1 mouse cellular context compared by ENCODE assay signal in the genomic region with DNA sequence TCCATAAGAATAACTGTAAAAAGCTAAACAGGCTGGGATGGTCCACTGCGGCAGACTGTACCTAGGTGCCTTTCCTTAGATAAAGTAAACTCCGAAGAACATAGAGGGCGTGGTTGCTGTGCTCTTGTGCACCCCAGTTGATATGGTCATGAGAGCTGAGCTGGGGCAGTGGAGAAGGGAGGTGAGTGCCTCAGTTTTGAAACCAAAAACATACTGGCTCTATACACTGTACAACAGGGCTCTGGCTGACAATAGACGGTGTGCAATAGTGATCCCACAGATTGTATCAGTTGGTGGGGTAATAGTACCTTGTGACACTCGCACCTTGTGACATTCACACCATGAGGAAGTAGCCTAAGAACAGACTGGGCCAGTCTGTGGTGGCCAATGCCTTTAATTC.
TF ChIP-seq lines count a peak whose summit lies in the region.

No protein-coding gene starts in this region.

TF ChIP-seq in MEL, 35 proteins besides CTCF, POLR2A, EP300 and RAD21:
- no peak for TF ChIP-seq ETS1 (IDR thresholded peaks at IDR 0.05; ENCODE audit: low read depth, low read length)
- no peak; the same call in 1 of the 2 replicates for TF ChIP-seq SIN3A (IDR thresholded peaks at IDR 0.05; ENCODE audit: low read length)
- no peak for TF ChIP-seq GABPA (IDR thresholded peaks at IDR 0.05; ENCODE audit: low read depth, low read length)
- TF ChIP-seq MYB (IDR thresholded peaks at IDR 0.05; ENCODE audit: low read depth, low read length) = no peak
- no peak for TF ChIP-seq MEF2A (IDR thresholded peaks at IDR 0.05; ENCODE audit: extremely low read depth, insufficient replicate concordance, low read depth, low read length, poor library complexity, severe bottlenecking)
- TF ChIP-seq JUND (IDR thresholded peaks at IDR 0.05; ENCODE audit: low read depth, low read length) = no peak
- TF ChIP-seq TAL1 (IDR thresholded peaks at IDR 0.05; ENCODE audit: low read length) = no peak
- TF ChIP-seq MAFK (IDR thresholded peaks at IDR 0.05; ENCODE audit: borderline replicate concordance, low read depth, low read length) = no peak
- no peak for TF ChIP-seq ZC3H11A (IDR thresholded peaks at IDR 0.05; ENCODE audit: low read depth, low read length)
- no peak for TF ChIP-seq MYC (IDR thresholded peaks at IDR 0.05; ENCODE audit: low read depth, low read length)
- no peak for TF ChIP-seq RCOR1 (IDR thresholded peaks at IDR 0.05; ENCODE audit: low read depth, low read length)
- no peak for TF ChIP-seq UBTF (IDR thresholded peaks at IDR 0.05; ENCODE audit: borderline replicate concordance, insufficient read depth, low read depth, low read length)
- no peak for TF ChIP-seq ZMIZ1 (IDR thresholded peaks at IDR 0.05; ENCODE audit: low read depth, low read length)
- TF ChIP-seq ELF1 (IDR thresholded peaks at IDR 0.05; ENCODE audit: low read depth, low read length) = no peak
- TF ChIP-seq TCF12 (IDR thresholded peaks at IDR 0.05; ENCODE audit: low read depth, low read length) = no peak
- no peak for TF ChIP-seq POLR2AphosphoS2 (IDR thresholded peaks at IDR 0.05; ENCODE audit: low read length)
